Mouse (Mus musculus) forebrain, postnatal 0 days (tissue): ENCODE measurements around the gene Commd9. TPM values are rescaled to one million over a fixed set of nuclear protein-coding genes. Genes with fewer than 3 reads are reported as not detected.

Source experiments
- ATAC-seq: fragments of 200-750 bp; cut with Nextera tagmentation; 2 replicates; pipeline ENCODE4 v1.8.0; 2017; ENCODE audit warnings: mild to moderate bottlenecking, moderate library complexity
- DNase-seq: peaks from one replicate; pipeline ENCODE4 v3.0.0-alpha.2; 2015
- H3K27ac ChIP-seq: fragments of 300-500 bp; sonication (generic); 2 replicates; pipeline ENCODE4 v1.5.1; 2014; ENCODE audit warnings: low read depth, mild to moderate bottlenecking, antibody characterized with exemption, low read length, moderate library complexity, mixed read lengths
- H3K27me3 ChIP-seq: fragments of 300-500 bp; sonication (generic); 2 replicates; pipeline ENCODE4 v1.6.1; 2014; ENCODE audit warnings: mild to moderate bottlenecking, low read length, mixed read lengths; ENCODE audit not compliant: insufficient read depth
- H3K36me3 ChIP-seq: fragments of 300-500 bp; sonication (generic); 2 replicates; pipeline ENCODE4 v1.6.1; 2014; ENCODE audit warnings: mild to moderate bottlenecking, moderate library complexity; ENCODE audit not compliant: insufficient read depth
- H3K4me1 ChIP-seq: fragments of 300-500 bp; sonication (generic); 2 replicates; pipeline ENCODE4 v1.6.1; 2014; ENCODE audit warnings: antibody characterized with exemption; ENCODE audit not compliant: insufficient read depth
- H3K4me2 ChIP-seq: fragments of 300-500 bp; sonication (generic); 2 replicates; pipeline ENCODE4 v1.6.1; 2014; ENCODE audit warnings: low read depth, mild to moderate bottlenecking, moderate library complexity
- H3K4me3 ChIP-seq: fragments of 300-500 bp; sonication (generic); 2 replicates; pipeline ENCODE4 v1.5.1; 2014; ENCODE audit warnings: low read depth, low read length, mixed read lengths
- H3K9ac ChIP-seq: fragments of 300-500 bp; sonication (generic); 2 replicates; pipeline ENCODE4 v1.6.1; 2014; ENCODE audit warnings: mild to moderate bottlenecking
- H3K9me3 ChIP-seq: fragments of 300-500 bp; sonication (generic); 2 replicates; pipeline ENCODE4 v1.6.1; 2016; ENCODE audit warnings: low read length
- CTCF ChIP-seq: sonication (generic); IDR thresholded peaks from 2 replicates; pipeline ENCODE4 v1.5.1; 2016; ENCODE audit warnings: antibody characterized with exemption, control low read depth, low read depth
- WGBS: fragments of 180-500 bp; shearing (Covaris S2); extraction: QIAGEN DNeasy Blood & Tissue Kit; methylation state at CpG from one replicate; pipeline ENCODE4 v1.1.7; 2014; 5-methylcytosine and 5-hydroxymethylcytosine counted together
- polyA plus RNA-seq: library from polyadenylated mRNA; unstranded; fragments of >200 nt; fragmentation: Nextera tagmentation; extraction: Ambion mirVana; gene quantifications from 2 replicates; pipeline ENCODE4 v1.2.1, GENCODE M21; 2015
- total RNA-seq: library from RNA; depleted of rRNA; stranded (reverse); fragments of >200 nt; gene quantifications from 2 replicates; pipeline ENCODE4 v1.2.3, GENCODE M21; 2014

Commd9 gene
- total and polyA plus RNA-seq, 2 experiments from 2014 or later = 97.7 to 144 TPM

GRCm38 (mm10) chr2:101896425-101897204 is 10.6 kb downstream of the Commd9 start:
- Histone ChIP-seq H3K4me1 (no peaks in the 10 kb centered on the region), H3K4me3 (no peak overlapping the region), H3K36me3 (peaks cover 26% of the 10 kb centered on the region), H3K4me2 (no peak overlapping the region), H3K27me3 (no peaks in the 10 kb centered on the region), H3K27ac (no peak overlapping the region), H3K9ac (no peak overlapping the region), H3K9me3 (no peaks in the 10 kb centered on the region)
- TF ChIP-seq CTCF = no peak
- ATAC-seq (peak; percentile 23; the same call in 1 of the 2 replicates), DNase-seq (no peak)
- WGBS = 82% methylated on average over 10 of the region's 10 CpGs

- 72% methylated on average over 4 of the region's 4 CpGs for WGBS
- H3K36me3 ChIP-seq = peaks cover 11% of the 10 kb centered on the region; the same call in 1 of the 2 replicates
- H3K4me1 ChIP-seq = peaks cover 4% of the 10 kb centered on the region
- H3K4me2 ChIP-seq = no peak overlapping the region
- H3K27me3 ChIP-seq = no peaks in the 10 kb centered on the region
- DNase-seq (no peak), ATAC-seq (no peak)
- no peak for TF ChIP-seq CTCF
- no peak overlapping the region for H3K27ac ChIP-seq
- no peaks in the 10 kb centered on the region for H3K9me3 ChIP-seq
- H3K9ac ChIP-seq = no peak overlapping the region
- H3K4me3 ChIP-seq = no peak overlapping the region
These were observed 16.1 kb downstream of the Commd9 start for GRCm38 (mm10) chr2:101902196-101902595.

GRCm38 (mm10) chr2:101905534-101906378 is 19.7 kb downstream of the Commd9 start:
- DNase-seq = peak; percentile 93
- H3K9ac ChIP-seq = peak overlapping the region; percentile 25; the same call in 1 of the 2 replicates
- peak; percentile 82 for ATAC-seq
- no peaks in the 10 kb centered on the region for H3K27me3 ChIP-seq
- WGBS = 18% methylated on average over 21 of the region's 21 CpGs
- peak; percentile 94 for TF ChIP-seq CTCF
- H3K9me3 ChIP-seq = no peaks in the 10 kb centered on the region
- peaks cover 9% of the 10 kb centered on the region for H3K36me3 ChIP-seq
- H3K27ac ChIP-seq = no peak overlapping the region
- H3K4me3 ChIP-seq = peak overlapping the region; percentile 17
- peaks cover 4% of the 10 kb centered on the region for H3K4me1 ChIP-seq
- peak overlapping the region; percentile 50 for H3K4me2 ChIP-seq

GRCm38 (mm10) chr2:101906379-101906690 is 20.3 kb downstream of the Commd9 start:
- DNase-seq (no peak), ATAC-seq (peak; percentile 54)
- Histone ChIP-seq H3K4me2 (peak overlapping the region; percentile 50; the same call in 1 of the 2 replicates), H3K27me3 (no peaks in the 10 kb centered on the region), H3K4me3 (no peak overlapping the region), H3K4me1 (peaks cover 4% of the 10 kb centered on the region), H3K9ac (no peak overlapping the region), H3K9me3 (no peaks in the 10 kb centered on the region), H3K36me3 (peaks cover 5% of the 10 kb centered on the region), H3K27ac (no peak overlapping the region)
- no peak for TF ChIP-seq CTCF
- WGBS = 52% methylated on average over 5 of the region's 5 CpGs

GRCm38 (mm10) chr2:101907386-101908022 is 21.5 kb downstream of the Commd9 start:
- no peak for ATAC-seq

GRCm38 (mm10) chr2:101908773-101909172 is 22.7 kb downstream of the Commd9 start:
- no peak overlapping the region for H3K4me3 ChIP-seq
- 72% methylated on average over 13 of the region's 13 CpGs for WGBS
- TF ChIP-seq CTCF = no peak

More at GRCm38 (mm10) chr2:101907386-101908022, 21.5 kb downstream of the Commd9 start:
- H3K9me3 ChIP-seq = no peaks in the 10 kb centered on the region
- no peak for TF ChIP-seq CTCF
- 60% methylated on average over 10 of the region's 10 CpGs for WGBS
- H3K27me3 ChIP-seq = no peaks in the 10 kb centered on the region
- H3K9ac ChIP-seq = no peak overlapping the region
- H3K36me3 ChIP-seq = peaks cover 5% of the 10 kb centered on the region
- no peak overlapping the region for H3K4me3 ChIP-seq
- DNase-seq = no peak
- no peak overlapping the region for H3K4me2 ChIP-seq
- H3K4me1 ChIP-seq = peaks cover 4% of the 10 kb centered on the region
- H3K27ac ChIP-seq = no peak overlapping the region

More at GRCm38 (mm10) chr2:101908773-101909172, 22.7 kb downstream of the Commd9 start:
- H3K36me3 ChIP-seq = no peaks in the 10 kb centered on the region; the same call in 1 of the 2 replicates
- H3K27ac ChIP-seq = no peak overlapping the region
- H3K27me3 ChIP-seq = no peaks in the 10 kb centered on the region
- H3K9me3 ChIP-seq = no peaks in the 10 kb centered on the region
- DNase-seq (no peak), ATAC-seq (no peak)
- no peak overlapping the region for H3K4me2 ChIP-seq
- H3K9ac ChIP-seq = no peak overlapping the region
- peaks cover 4% of the 10 kb centered on the region for H3K4me1 ChIP-seq
